Mouse (Mus musculus): ENCODE data around the gene Nkain1. TPM values are rescaled to one million over a fixed set of nuclear protein-coding genes. Genes with fewer than 3 reads are reported as not detected.
A peak's percentile ranks its signal among the peaks of the same experiment; 100 is the strongest.

Nkain1 gene
- polyA plus RNA-seq, 1 experiment from 2014 or later: 0.18 TPM

GRCm38 (mm10) chr4:130556224-130556623 is 17.7 kb downstream of the Nkain1 start:
- no peaks in the 10 kb centered on the region for H3K27me3 ChIP-seq (ENCODE audit: control insufficient read depth, insufficient read depth, low read length)
- H3K4me2 ChIP-seq (replicated peaks; ENCODE audit: low read depth): no peak overlapping the region
- H3K9me3 ChIP-seq (ENCODE audit: control insufficient read depth, low read length): no peaks in the 10 kb centered on the region
- no peak overlapping the region for H3K27ac ChIP-seq (replicated peaks)
- no peaks in the 10 kb centered on the region for H3K36me3 ChIP-seq (ENCODE audit: control insufficient read depth, insufficient read depth, low read length)
- TF ChIP-seq CTCF (IDR thresholded peaks at IDR 0.05; ENCODE audit: low read depth): peak; percentile 28
- no peak for TF ChIP-seq EP300 (optimal IDR thresholded peaks at IDR 0.05)
- no peaks in the 10 kb centered on the region for H3K4me1 ChIP-seq (replicated peaks; ENCODE audit: control insufficient read depth, insufficient read depth)
- WGBS: 54% methylated on average over 5 of the region's 5 CpGs
- no peak overlapping the region for H3K4me3 ChIP-seq (ENCODE audit: low read depth, low read length)
- no peak overlapping the region for H3K9ac ChIP-seq (ENCODE audit: low read length)
- no peak for DNase-seq (ENCODE audit: low spot score)
- ATAC-seq (ENCODE audit: low FRiP score, low TSS enrichment): no peak

- Histone ChIP-seq H3K9me3 (ENCODE audit: control insufficient read depth, low read length) (no peaks in the 10 kb centered on the region), H3K27me3 (ENCODE audit: control insufficient read depth, insufficient read depth, low read length) (no peaks in the 10 kb centered on the region), H3K36me3 (ENCODE audit: control insufficient read depth, insufficient read depth, low read length) (no peaks in the 10 kb centered on the region), H3K27ac (replicated peaks) (no peak overlapping the region), H3K9ac (ENCODE audit: low read length) (no peak overlapping the region), H3K4me2 (replicated peaks; ENCODE audit: low read depth) (no peak overlapping the region), H3K4me1 (replicated peaks; ENCODE audit: control insufficient read depth, insufficient read depth) (no peaks in the 10 kb centered on the region), H3K4me3 (ENCODE audit: low read depth, low read length) (no peak overlapping the region)
- 16% methylated on average over 6 of the region's 6 CpGs for WGBS
- DNase-seq (ENCODE audit: low spot score): no peak
- no peak for ATAC-seq (ENCODE audit: low FRiP score, low TSS enrichment)
- TF ChIP-seq CTCF (IDR thresholded peaks at IDR 0.05; ENCODE audit: low read depth) (no peak), EP300 (optimal IDR thresholded peaks at IDR 0.05) (no peak)
These were observed 20.9 kb downstream of the Nkain1 start for GRCm38 (mm10) chr4:130553121-130553448.

GRCm38 (mm10) chr4:130552312-130553120 is 21.5 kb downstream of the Nkain1 start:
- H3K9ac ChIP-seq (ENCODE audit: low read length): no peak overlapping the region
- H3K27me3 ChIP-seq (ENCODE audit: control insufficient read depth, insufficient read depth, low read length): no peaks in the 10 kb centered on the region
- no peak; the same call in 1 of the 2 replicates for ATAC-seq (ENCODE audit: low FRiP score, low TSS enrichment)
- H3K27ac ChIP-seq (replicated peaks): no peak overlapping the region
- H3K4me1 ChIP-seq (replicated peaks; ENCODE audit: control insufficient read depth, insufficient read depth): no peaks in the 10 kb centered on the region
- DNase-seq (ENCODE audit: low spot score): no peak
- H3K4me2 ChIP-seq (replicated peaks; ENCODE audit: low read depth): no peak overlapping the region
- H3K9me3 ChIP-seq (ENCODE audit: control insufficient read depth, low read length): no peaks in the 10 kb centered on the region
- no peaks in the 10 kb centered on the region for H3K36me3 ChIP-seq (ENCODE audit: control insufficient read depth, insufficient read depth, low read length)
- TF ChIP-seq EP300 (optimal IDR thresholded peaks at IDR 0.05) (no peak), CTCF (IDR thresholded peaks at IDR 0.05; ENCODE audit: low read depth) (no peak)
- no peak overlapping the region for H3K4me3 ChIP-seq (ENCODE audit: low read depth, low read length)
- WGBS: 32% methylated on average over 8 of the region's 8 CpGs

- 80% methylated on average over 9 of the region's 9 CpGs for WGBS
- ATAC-seq (ENCODE audit: low FRiP score, low TSS enrichment) (no peak), DNase-seq (ENCODE audit: low spot score) (no peak)
- H3K4me1 ChIP-seq (replicated peaks; ENCODE audit: control insufficient read depth, insufficient read depth): no peaks in the 10 kb centered on the region
- no peak overlapping the region for H3K4me3 ChIP-seq (ENCODE audit: low read depth, low read length)
- H3K9me3 ChIP-seq (ENCODE audit: control insufficient read depth, low read length): no peaks in the 10 kb centered on the region
- no peak overlapping the region for H3K4me2 ChIP-seq (replicated peaks; ENCODE audit: low read depth)
- no peaks in the 10 kb centered on the region for H3K36me3 ChIP-seq (ENCODE audit: control insufficient read depth, insufficient read depth, low read length)
- no peak for TF ChIP-seq CTCF (IDR thresholded peaks at IDR 0.05; ENCODE audit: low read depth)
- no peak for TF ChIP-seq EP300 (optimal IDR thresholded peaks at IDR 0.05)
- no peak overlapping the region for H3K27ac ChIP-seq (replicated peaks)
- H3K9ac ChIP-seq (ENCODE audit: low read length): no peak overlapping the region
- H3K27me3 ChIP-seq (ENCODE audit: control insufficient read depth, insufficient read depth, low read length): no peaks in the 10 kb centered on the region
These were observed 23.5 kb downstream of the Nkain1 start for GRCm38 (mm10) chr4:130550511-130550910.

GRCm38 (mm10) chr4:130549189-130549588 is 24.8 kb downstream of the Nkain1 start:
- 88% methylated on average over 8 of the region's 8 CpGs for WGBS
- Histone ChIP-seq H3K4me3 (ENCODE audit: low read depth, low read length) (no peak overlapping the region), H3K27ac (replicated peaks) (no peak overlapping the region), H3K4me2 (replicated peaks; ENCODE audit: low read depth) (no peak overlapping the region), H3K9ac (ENCODE audit: low read length) (no peak overlapping the region), H3K4me1 (replicated peaks; ENCODE audit: control insufficient read depth, insufficient read depth) (no peaks in the 10 kb centered on the region), H3K27me3 (ENCODE audit: control insufficient read depth, insufficient read depth, low read length) (no peaks in the 10 kb centered on the region), H3K36me3 (ENCODE audit: control insufficient read depth, insufficient read depth, low read length) (no peaks in the 10 kb centered on the region), H3K9me3 (ENCODE audit: control insufficient read depth, low read length) (no peaks in the 10 kb centered on the region)
- no peak for ATAC-seq (ENCODE audit: low FRiP score, low TSS enrichment)
- TF ChIP-seq EP300 (optimal IDR thresholded peaks at IDR 0.05): no peak
- peak; percentile 53 for TF ChIP-seq CTCF (IDR thresholded peaks at IDR 0.05; ENCODE audit: low read depth)
- no peak for DNase-seq (ENCODE audit: low spot score)

- no peak overlapping the region for H3K9ac ChIP-seq (ENCODE audit: low read length)
- no peak overlapping the region for H3K4me2 ChIP-seq (replicated peaks; ENCODE audit: low read depth)
- ATAC-seq (ENCODE audit: low FRiP score, low TSS enrichment): no peak
- H3K27ac ChIP-seq (replicated peaks): no peak overlapping the region
- WGBS: 28% methylated on average over 13 of the region's 13 CpGs
- H3K36me3 ChIP-seq (ENCODE audit: control insufficient read depth, insufficient read depth, low read length): no peaks in the 10 kb centered on the region
- no peaks in the 10 kb centered on the region for H3K27me3 ChIP-seq (ENCODE audit: control insufficient read depth, insufficient read depth, low read length)
- no peak for DNase-seq (ENCODE audit: low spot score)
- no peaks in the 10 kb centered on the region for H3K4me1 ChIP-seq (replicated peaks; ENCODE audit: control insufficient read depth, insufficient read depth)
- TF ChIP-seq CTCF (IDR thresholded peaks at IDR 0.05; ENCODE audit: low read depth) (no peak), EP300 (optimal IDR thresholded peaks at IDR 0.05) (no peak)
- H3K9me3 ChIP-seq (ENCODE audit: control insufficient read depth, low read length): no peaks in the 10 kb centered on the region
- no peak overlapping the region for H3K4me3 ChIP-seq (ENCODE audit: low read depth, low read length)
These were observed 27.0 kb downstream of the Nkain1 start for GRCm38 (mm10) chr4:130546798-130547562.
